Mouse (Mus musculus) spleen, adult 2 months (tissue): ENCODE measurements around the gene Gm43064. TPM values are rescaled to one million over a fixed set of nuclear protein-coding genes. Genes with fewer than 3 reads are reported as not detected.

Experiments used
- DNase-seq, 2 experiments: peaks; one replicate each; pipeline versions ENCODE4 v3.0.0 to v3.0.0-alpha.2; 2012 to 2021; ENCODE audit warnings: low spot score in 2 of 2, low read depth in 1 of 2
- H3K27ac ChIP-seq: fragments of 200-500 bp; 2 replicates; pipeline ENCODE4 v1.5.1; 2012; ENCODE audit warnings: low read length, inconsistent platforms; ENCODE audit not compliant: insufficient read depth
- H3K27me3 ChIP-seq: fragments of 200-500 bp; 2 replicates; pipeline ENCODE4 v1.6.1; 2012; ENCODE audit warnings: mild to moderate bottlenecking, moderate library complexity, low read length, inconsistent platforms; ENCODE audit not compliant: control insufficient read depth, insufficient read depth
- H3K36me3 ChIP-seq: fragments of 200-500 bp; 2 replicates; pipeline ENCODE4 v1.6.1; 2012; ENCODE audit warnings: mild to moderate bottlenecking, low read length, inconsistent platforms; ENCODE audit not compliant: control insufficient read depth, insufficient read depth
- H3K4me1 ChIP-seq: fragments of 200-500 bp; 2 replicates; pipeline ENCODE4 v1.6.1; 2011; ENCODE audit warnings: inconsistent platforms; ENCODE audit not compliant: control insufficient read depth, insufficient read depth, insufficient read length
- H3K4me3 ChIP-seq: fragments of 200-500 bp; 2 replicates; pipeline ENCODE4 v1.5.1; 2011; ENCODE audit warnings: mild to moderate bottlenecking, inconsistent platforms; ENCODE audit not compliant: insufficient read depth, insufficient read length; ENCODE audit errors: extremely low read depth
- CTCF ChIP-seq: fragments of 200-500 bp; IDR thresholded peaks from 2 replicates; pipeline ENCODE4 v1.5.1; 2011; ENCODE audit warnings: mild to moderate bottlenecking, inconsistent platforms; ENCODE audit not compliant: insufficient read depth, insufficient read length, insufficient replicate concordance; ENCODE audit errors: extremely low read depth
- POLR2A ChIP-seq: fragments of 200-500 bp; IDR thresholded peaks from 2 replicates; pipeline ENCODE4 v1.6.1; 2011; ENCODE audit warnings: low read depth, low read length, inconsistent platforms
- WGBS: fragments of 180-500 bp; shearing (Covaris S2); methylation state at CpG from one replicate; pipeline ENCODE4 v1.1.7; 2018; 5-methylcytosine and 5-hydroxymethylcytosine counted together
- polyA plus RNA-seq: library from polyadenylated mRNA; depleted of rRNA; stranded (reverse); fragments of >200 nt; gene quantifications from 2 replicates; pipeline ENCODE4 v1.2.3, GENCODE M21; 2012

The Gm43064 gene
- polyA plus RNA-seq, 1 experiment, result 0.40 TPM

DNA sequence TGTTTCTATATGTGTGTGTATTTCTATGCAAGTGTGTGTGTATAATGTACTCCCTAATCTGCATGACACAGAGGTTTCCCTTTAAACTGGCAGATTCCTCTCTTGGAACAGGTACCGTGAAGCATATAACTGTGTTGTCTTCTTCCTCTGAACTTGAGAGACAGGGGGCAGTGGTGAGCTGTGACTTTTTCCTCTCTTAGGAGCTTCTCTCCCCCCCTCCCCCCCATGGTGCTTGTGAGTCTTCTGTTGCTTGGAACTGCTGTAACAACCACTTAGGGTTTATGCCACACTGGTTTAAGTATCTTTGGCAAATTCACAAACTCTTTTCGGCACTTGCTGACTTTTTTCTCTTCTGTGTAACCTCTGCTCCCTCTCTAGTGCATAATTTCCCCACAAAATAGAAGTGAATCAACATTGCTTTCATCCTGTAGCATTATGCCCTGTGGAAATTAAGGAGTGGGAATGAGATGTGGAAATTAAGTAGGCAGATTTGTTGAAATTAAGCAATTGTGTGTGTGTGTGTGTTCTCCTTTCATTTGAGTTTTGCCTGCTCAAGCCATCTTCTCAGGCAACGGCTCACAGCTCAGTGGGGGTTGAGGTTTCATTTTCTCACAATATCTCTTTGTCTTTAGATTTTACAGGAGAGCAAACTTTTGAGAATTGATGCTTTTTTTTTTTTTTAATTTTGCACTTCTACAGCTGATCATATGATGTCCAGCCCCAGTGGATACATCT, 43.4 kb downstream of the Gm43064 start:
- peak; percentile 81 to 85 for DNase-seq
- peak; percentile 61; the same call in 1 of the 2 replicates for TF ChIP-seq CTCF
- TF ChIP-seq POLR2A, result no peak
- no peak overlapping the region for H3K4me3 ChIP-seq
- H3K27me3 ChIP-seq, result no peaks in the 10 kb centered on the region
- H3K27ac ChIP-seq, result no peak overlapping the region; the same call in 1 of the 2 replicates
- no peaks in the 10 kb centered on the region for H3K36me3 ChIP-seq
- H3K4me1 ChIP-seq, result peaks cover 1% of the 10 kb centered on the region; the same call in 1 of the 2 replicates
- 25% methylated on average over 3 of the region's 3 CpGs for WGBS

DNA sequence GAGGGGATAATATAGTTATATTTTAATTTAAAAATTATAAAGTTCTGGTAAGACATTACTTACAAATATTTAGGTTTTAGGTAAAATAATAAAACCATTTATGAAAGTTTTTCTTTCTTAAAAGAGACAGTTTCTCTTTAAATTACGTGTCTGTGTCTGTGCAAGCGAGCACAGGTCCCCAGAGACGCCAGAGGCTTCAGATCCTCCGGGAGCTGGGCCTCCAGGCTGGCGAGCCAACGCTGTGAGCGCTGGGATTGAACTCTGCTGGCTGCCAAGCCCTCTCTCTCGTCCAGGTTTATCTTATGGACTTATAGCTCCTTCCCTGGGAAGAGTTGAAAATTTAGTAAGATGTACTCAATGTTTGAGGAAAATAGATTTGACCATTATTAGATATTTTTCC, 44.4 kb downstream of the Gm43064 start:
- Histone ChIP-seq H3K36me3 (no peaks in the 10 kb centered on the region), H3K4me1 (peaks cover 5% of the 10 kb centered on the region; the same call in 1 of the 2 replicates), H3K27me3 (no peaks in the 10 kb centered on the region), H3K4me3 (no peak overlapping the region), H3K27ac (no peak overlapping the region)
- no peak for DNase-seq
- TF ChIP-seq POLR2A (no peak), CTCF (no peak)
- WGBS, result 58% methylated on average over 8 of the region's 8 CpGs

DNA sequence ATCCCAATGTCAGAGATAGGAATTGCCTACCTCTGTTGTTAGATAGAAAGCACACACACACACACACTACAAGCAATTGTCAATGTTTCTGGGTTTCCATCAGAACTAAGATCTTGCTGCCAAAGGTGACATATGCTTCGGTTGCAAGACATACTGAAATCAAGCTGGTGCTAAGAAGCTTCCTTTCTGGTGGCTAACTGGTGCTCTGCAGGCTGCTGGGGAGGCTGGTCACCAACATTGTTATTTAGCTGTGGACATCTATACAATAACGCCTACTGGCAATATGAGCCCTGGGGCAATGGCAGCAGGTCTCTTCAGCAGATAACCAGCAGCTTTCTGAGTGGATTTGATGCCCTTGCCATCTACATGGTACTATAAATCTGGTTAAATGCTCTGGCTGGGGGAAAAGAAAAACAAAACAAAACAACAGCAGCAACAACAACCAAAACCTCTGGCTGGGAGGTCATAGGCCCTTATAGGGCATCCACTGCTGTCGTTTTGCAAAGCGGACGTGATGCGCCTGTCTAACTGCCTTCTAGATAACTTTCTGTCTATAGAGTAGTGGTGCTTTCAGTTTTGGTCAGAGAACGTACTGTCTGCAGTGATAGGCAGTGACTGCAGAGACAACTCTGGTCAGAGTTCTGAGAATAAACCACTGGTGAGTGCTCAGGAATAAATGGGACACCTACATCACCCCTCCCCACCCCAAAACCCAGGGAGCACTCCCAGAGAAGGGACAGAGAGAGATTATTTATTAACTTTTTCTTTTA, 47.8 kb downstream of the Gm43064 start:
- DNase-seq, result no peak
- H3K27ac ChIP-seq, result peak overlapping the region; percentile 85
- H3K27me3 ChIP-seq, result no peaks in the 10 kb centered on the region
- H3K4me3 ChIP-seq, result peak overlapping the region; percentile 22; the same call in 1 of the 2 replicates
- 42% methylated on average over 7 of the region's 7 CpGs for WGBS
- H3K36me3 ChIP-seq, result no peaks in the 10 kb centered on the region
- no peak for TF ChIP-seq CTCF
- TF ChIP-seq POLR2A, result peak; percentile 51; the same call in 1 of the 2 replicates
- H3K4me1 ChIP-seq, result peaks cover 5% of the 10 kb centered on the region; the same call in 1 of the 2 replicates

DNA sequence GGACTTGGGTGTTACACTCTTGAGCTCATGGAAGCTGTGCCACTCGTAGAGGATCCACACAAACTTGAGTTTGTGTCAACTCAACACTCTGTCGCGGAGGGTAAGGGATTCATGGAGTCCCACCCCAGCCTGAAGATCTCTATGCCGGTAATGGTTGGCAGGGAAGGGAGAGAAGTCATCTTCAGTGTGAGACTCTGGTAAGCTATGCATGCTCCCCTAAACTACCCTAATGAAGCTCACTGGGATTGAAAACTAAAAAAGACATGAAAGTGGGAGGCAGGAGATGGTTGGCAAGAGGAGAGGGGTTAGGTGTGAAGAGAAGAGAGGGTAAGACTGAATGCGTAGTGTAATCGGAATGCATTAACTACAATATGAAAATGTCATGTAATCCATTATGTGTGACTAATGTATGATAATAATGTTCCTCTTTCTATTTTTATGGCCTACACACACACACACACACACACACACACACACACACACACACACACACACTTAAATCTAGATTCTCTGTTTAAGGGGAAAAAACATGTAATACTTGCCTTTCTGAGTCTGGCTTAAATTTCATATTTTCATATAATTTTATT, 48.7 kb downstream of the Gm43064 start:
- DNase-seq, result no peak
- H3K27me3 ChIP-seq, result no peaks in the 10 kb centered on the region
- H3K4me1 ChIP-seq, result peaks cover 6% of the 10 kb centered on the region; the same call in 1 of the 2 replicates
- TF ChIP-seq POLR2A, result no peak; the same call in 1 of the 2 replicates
- TF ChIP-seq CTCF, result no peak
- H3K4me3 ChIP-seq, result peak overlapping the region; percentile 22; the same call in 1 of the 2 replicates
- WGBS, result 63% methylated on average over 6 of the region's 6 CpGs
- no peaks in the 10 kb centered on the region; the same call in 1 of the 2 replicates for H3K36me3 ChIP-seq
- H3K27ac ChIP-seq, result peak overlapping the region; percentile 85

GRCm38 (mm10) chr3:103858881-103859801, 49.8 kb downstream of the Gm43064 start, which contains the start of gene Ptpn22:
Gene Ptpn22 (plus strand): TSS chr3:103859795.
- no peaks in the 10 kb centered on the region; the same call in 1 of the 2 replicates for H3K36me3 ChIP-seq
- WGBS, result 4% methylated on average over 12 of the region's 12 CpGs
- H3K27ac ChIP-seq, result peak within 1 kb of the TSS; percentile 99
- DNase-seq, result peak in 1 of 2 experiments; percentile 65
- H3K27me3 ChIP-seq, result no peaks in the 10 kb centered on the region
- peak; percentile 55 for TF ChIP-seq POLR2A
- TF ChIP-seq CTCF, result no peak
- H3K4me3 ChIP-seq, result peak within 1 kb of the TSS; percentile 69
- peaks cover 9% of the 10 kb centered on the region; the same call in 1 of the 2 replicates for H3K4me1 ChIP-seq
